Mouse (Mus musculus): ENCODE measurements around the gene Blvra. TPM values are rescaled to one million over a fixed set of nuclear protein-coding genes. Genes with fewer than 3 reads are reported as not detected.
"Not testable (repeated sequence)": the region's sequence is repeated elsewhere in the genome, so short reads cannot be mapped to it uniquely, and the experiment has no call there.

Gene Blvra
- polyA plus RNA-seq, 1 experiment, result 1.3 TPM

DNA sequence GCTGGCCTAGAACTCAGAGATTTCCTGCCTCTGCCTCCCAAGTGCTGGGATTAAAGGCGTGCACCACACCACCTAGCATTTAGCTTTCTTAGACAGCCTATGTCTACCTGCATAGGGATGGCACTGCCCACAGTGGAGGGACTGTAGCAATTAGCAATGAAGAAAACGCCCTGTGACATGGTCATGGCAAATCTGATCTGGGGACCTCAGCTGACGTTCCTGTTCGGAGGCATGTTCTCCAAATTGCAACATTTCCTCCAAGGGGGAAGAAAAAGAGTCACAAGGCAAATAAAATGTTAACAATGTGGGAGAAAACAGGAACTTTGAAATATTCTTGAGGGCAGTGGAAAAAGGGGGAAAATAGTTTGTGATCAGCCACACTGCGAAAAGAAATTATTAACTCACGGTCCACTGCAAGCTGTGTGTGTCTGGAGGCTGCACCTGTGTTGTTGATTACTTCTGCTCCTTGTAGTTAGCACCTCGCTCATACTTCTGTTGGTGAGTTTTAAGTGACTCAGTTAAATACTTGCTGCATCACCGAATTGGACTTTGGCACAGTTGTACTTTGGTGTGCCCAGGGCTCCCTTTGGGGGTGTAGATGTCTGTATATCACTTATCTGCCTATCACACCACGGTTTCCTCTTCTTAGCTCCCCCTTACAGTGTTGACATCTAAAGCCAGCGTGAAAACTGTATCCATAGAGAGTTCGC is 9.6 kb downstream of the Blvra start:
- peak overlapping the region; percentile 17 for H3K4me3 ChIP-seq (replicated peaks)

DNA sequence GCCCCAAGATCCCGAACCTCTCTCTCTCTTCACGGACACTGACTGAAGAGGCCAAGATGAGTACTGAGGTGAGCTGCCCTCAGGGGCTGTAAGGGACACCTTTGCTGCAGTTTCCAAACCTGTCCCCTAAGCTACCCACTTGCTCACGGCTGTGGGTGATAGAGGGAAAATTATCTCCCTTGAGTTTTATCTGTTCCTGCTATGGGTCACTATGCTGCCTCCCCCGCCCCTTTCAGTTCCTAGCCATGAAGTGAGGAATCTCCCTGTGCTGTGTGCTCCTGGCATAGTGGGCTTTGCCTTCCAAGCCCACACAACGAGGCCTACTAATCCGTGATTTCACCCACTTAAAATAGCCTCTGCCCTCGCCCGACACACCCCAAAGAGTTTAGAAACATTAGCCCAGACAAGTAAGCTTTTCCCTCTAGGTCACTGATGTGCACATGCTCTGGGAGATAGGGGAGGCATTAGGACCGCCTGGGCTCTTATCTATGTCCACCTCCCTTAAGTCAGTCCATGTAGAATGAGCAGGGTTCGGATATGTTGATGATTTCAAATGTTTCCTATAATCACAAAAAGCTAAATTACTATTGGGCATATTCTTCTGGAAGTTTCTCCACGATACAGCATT is 10.2 kb downstream of the Blvra start:
- H3K27me3 ChIP-seq (ENCODE audit: control insufficient read depth), result no peaks in the 10 kb centered on the region
- TF ChIP-seq TAL1 (IDR thresholded peaks at IDR 0.05; ENCODE audit: low read length), result 0 out of 3 replicates have a peak, but pooled peaks have one; percentile 15
- TF ChIP-seq GATA1 (IDR thresholded peaks at IDR 0.05; ENCODE audit: low read length), result peak; percentile 26; the same call in 1 of the 2 replicates
- H3K4me1 ChIP-seq (ENCODE audit: control insufficient read depth), result peaks cover 27% of the 10 kb centered on the region
- peaks cover 46% of the 10 kb centered on the region for H3K36me3 ChIP-seq (ENCODE audit: control insufficient read depth)
- peak overlapping the region; percentile 17 for H3K4me3 ChIP-seq (replicated peaks)
- H3K9me3 ChIP-seq (ENCODE audit: control insufficient read depth, low read length), result no peaks in the 10 kb centered on the region

More for the DNA sequence above, 9.6 kb downstream of the Blvra start:
- Histone ChIP-seq H3K36me3 (ENCODE audit: control insufficient read depth) (peaks cover 41% of the 10 kb centered on the region), H3K4me1 (ENCODE audit: control insufficient read depth) (peaks cover 27% of the 10 kb centered on the region), H3K27me3 (ENCODE audit: control insufficient read depth) (no peaks in the 10 kb centered on the region), H3K9me3 (ENCODE audit: control insufficient read depth, low read length) (no peaks in the 10 kb centered on the region)
- TF ChIP-seq TAL1 (IDR thresholded peaks at IDR 0.05; ENCODE audit: low read length) (no peak), GATA1 (IDR thresholded peaks at IDR 0.05; ENCODE audit: low read length) (no peak)

DNA sequence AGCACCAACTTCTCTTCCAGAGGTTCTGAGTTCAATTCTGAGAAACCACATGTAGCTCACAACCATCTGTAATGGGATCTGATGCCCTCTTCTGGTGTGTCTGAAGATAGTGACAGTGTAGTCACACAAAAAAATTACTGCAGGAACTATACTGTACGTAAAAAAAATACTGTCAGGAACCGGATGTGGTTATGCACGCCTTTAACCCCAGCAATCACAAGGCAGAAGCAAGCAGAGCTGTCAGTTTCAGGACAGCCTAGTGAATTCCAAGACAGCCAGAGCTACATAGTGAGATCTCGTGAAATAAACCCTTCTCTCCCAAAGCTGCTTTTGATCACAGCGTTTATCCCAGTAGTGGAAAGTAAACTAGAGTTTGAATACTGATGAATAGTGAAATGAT is 15.8 kb downstream of the Blvra start:
- H3K9me3 ChIP-seq (ENCODE audit: control insufficient read depth, low read length), result no peaks in the 10 kb centered on the region
- H3K4me3 ChIP-seq (replicated peaks), result no peak overlapping the region
- no peaks in the 10 kb centered on the region for H3K27me3 ChIP-seq (ENCODE audit: control insufficient read depth)
- peaks cover 1% of the 10 kb centered on the region for H3K4me1 ChIP-seq (ENCODE audit: control insufficient read depth)
- TF ChIP-seq TAL1 (IDR thresholded peaks at IDR 0.05; ENCODE audit: low read length) (no peak), GATA1 (IDR thresholded peaks at IDR 0.05; ENCODE audit: low read length) (no peak)
- peaks cover 66% of the 10 kb centered on the region for H3K36me3 ChIP-seq (ENCODE audit: control insufficient read depth)

DNA sequence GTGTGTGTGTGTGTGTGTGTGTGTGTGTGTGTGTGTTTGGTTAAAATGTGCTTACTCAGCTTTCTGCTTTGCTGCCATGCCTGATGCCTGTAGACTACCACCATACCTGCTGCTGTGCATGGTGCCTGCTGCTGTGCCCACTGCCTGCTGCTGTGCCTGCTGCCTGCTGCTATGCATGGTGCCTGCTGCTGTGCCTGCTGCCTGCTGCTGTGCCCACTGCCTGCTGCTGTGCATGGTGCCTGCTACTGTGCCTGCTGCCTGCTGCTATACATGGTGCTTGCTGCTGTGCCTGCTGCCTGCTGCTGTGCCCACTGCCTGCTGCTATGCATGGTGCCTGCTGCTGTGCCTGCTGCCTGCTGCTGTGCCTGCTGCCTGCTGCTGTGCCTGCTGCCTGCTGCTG is 19.7 kb downstream of the Blvra start:
- peaks cover 59% of the 10 kb centered on the region for H3K36me3 ChIP-seq (ENCODE audit: control insufficient read depth)
- H3K4me1 ChIP-seq (ENCODE audit: control insufficient read depth); H3K27me3 ChIP-seq (ENCODE audit: control insufficient read depth); H3K4me3 ChIP-seq (replicated peaks); H3K9me3 ChIP-seq (ENCODE audit: control insufficient read depth, low read length): not testable (repeated sequence)

DNA sequence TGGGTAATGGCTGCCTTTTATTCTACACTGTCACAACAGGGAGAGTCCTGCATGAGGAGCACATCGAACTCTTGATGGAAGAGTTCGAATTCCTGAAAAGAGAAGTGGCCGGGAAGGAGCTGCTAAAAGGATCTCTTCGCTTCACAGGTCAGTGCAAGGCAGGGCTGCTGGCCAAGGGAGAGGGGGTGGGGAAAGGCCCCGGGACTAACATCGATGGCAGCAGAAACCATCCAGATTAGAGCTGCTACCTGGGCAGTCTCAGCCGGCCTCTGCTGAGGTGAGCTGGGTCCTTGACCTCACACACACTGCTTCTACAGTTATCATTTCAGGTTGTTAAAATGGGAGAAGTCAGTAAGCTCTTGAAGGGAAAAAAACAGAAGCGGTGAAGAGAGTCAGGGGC is 21.5 kb downstream of the Blvra start:
- no peaks in the 10 kb centered on the region for H3K9me3 ChIP-seq (ENCODE audit: control insufficient read depth, low read length)
- H3K27me3 ChIP-seq (ENCODE audit: control insufficient read depth), result no peaks in the 10 kb centered on the region
- H3K36me3 ChIP-seq (ENCODE audit: control insufficient read depth), result peaks cover 59% of the 10 kb centered on the region
- TF ChIP-seq GATA1 (IDR thresholded peaks at IDR 0.05; ENCODE audit: low read length), result no peak
- no peak for TF ChIP-seq TAL1 (IDR thresholded peaks at IDR 0.05; ENCODE audit: low read length)
- H3K4me3 ChIP-seq (replicated peaks), result no peak overlapping the region
- no peaks in the 10 kb centered on the region for H3K4me1 ChIP-seq (ENCODE audit: control insufficient read depth)

DNA sequence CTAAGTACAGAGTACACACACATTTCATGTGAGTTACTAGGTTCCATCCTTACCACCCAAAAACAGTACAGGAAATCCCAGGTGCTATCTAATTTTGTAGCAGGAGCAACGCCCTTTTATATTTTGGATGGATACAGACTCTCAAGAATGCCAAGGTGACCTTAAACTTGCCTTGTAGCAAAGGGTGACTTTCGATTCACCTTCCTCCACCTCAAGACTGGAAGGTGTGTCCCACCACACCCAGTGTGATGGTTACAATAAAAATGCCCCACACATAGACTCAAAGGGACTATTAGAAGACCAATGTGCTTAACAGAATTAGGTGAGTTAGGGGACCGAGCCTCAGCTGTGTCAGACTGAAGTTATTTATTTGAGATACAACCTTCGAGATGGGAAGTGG is 38.5 kb downstream of the Blvra start:
- no peaks in the 10 kb centered on the region for H3K9me3 ChIP-seq (ENCODE audit: control insufficient read depth, low read length)
- H3K4me3 ChIP-seq (replicated peaks), result no peak overlapping the region
- no peaks in the 10 kb centered on the region for H3K27me3 ChIP-seq (ENCODE audit: control insufficient read depth)
- peaks cover 100% of the 10 kb centered on the region for H3K36me3 ChIP-seq (ENCODE audit: control insufficient read depth)
- TF ChIP-seq GATA1 (IDR thresholded peaks at IDR 0.05; ENCODE audit: low read length) (no peak), TAL1 (IDR thresholded peaks at IDR 0.05; ENCODE audit: low read length) (no peak)
- H3K4me1 ChIP-seq (ENCODE audit: control insufficient read depth), result no peaks in the 10 kb centered on the region

DNA sequence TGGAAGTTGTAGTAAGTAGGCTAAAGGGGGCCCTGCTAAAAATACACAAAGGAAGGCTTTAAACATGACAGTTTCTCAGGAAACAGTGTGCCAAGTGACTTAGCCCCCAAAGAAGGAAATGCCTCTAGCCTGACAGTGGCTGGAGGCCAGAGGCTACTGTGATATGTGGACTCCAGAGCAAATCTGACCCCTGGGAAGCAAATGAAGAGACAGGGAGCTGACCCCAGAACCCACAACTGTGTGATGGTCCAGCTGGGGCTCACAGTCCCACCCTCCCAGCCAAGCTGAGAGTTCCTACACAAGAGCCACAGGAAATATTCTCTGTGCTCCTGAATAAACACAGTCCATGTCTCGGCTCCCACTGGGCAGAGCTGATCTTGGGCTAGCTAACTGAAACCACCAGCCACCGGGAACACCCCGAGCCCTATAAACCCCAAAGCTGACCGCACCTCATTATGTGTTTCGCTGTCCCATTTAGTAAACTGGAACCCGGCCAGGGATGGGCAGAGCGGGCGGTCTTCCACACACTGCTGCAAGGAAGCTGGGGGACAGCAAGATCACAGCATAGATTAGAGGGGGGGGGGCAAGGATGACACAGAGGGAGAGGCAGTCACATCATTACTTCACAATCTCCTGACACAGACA is 51.2 kb downstream of the Blvra start:
- Histone ChIP-seq H3K9me3 (ENCODE audit: control insufficient read depth, low read length) (no peaks in the 10 kb centered on the region), H3K4me1 (ENCODE audit: control insufficient read depth) (no peaks in the 10 kb centered on the region), H3K27me3 (ENCODE audit: control insufficient read depth) (no peaks in the 10 kb centered on the region), H3K36me3 (ENCODE audit: control insufficient read depth) (peaks cover 99% of the 10 kb centered on the region), H3K4me3 (replicated peaks) (no peak overlapping the region)
- TF ChIP-seq TAL1 (IDR thresholded peaks at IDR 0.05; ENCODE audit: low read length) (no peak), GATA1 (IDR thresholded peaks at IDR 0.05; ENCODE audit: low read length) (no peak)

DNA sequence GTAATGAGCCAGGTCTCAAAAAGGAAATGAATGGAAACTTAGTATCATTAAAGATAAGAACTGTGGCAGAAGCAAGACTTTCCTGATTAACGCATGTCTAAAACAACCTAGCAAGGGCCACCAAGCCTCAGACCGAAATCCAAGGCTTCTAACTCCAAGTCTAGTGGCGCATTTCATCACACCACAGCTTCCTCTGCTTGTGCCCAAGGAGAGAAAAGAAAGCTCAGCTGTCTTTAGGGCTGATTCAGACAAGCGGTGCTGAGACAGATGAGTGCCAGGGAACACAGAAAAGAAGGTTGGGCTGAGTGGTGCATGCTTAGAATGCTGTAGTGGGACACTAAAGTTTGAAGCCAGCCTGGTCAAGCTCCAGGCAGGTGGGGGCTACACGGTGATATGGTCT is 58.5 kb downstream of the Blvra start:
- peaks cover 87% of the 10 kb centered on the region for H3K36me3 ChIP-seq (ENCODE audit: control insufficient read depth)
- H3K27me3 ChIP-seq (ENCODE audit: control insufficient read depth), result no peaks in the 10 kb centered on the region
- H3K4me1 ChIP-seq (ENCODE audit: control insufficient read depth), result peaks cover 42% of the 10 kb centered on the region
- no peak overlapping the region for H3K4me3 ChIP-seq (replicated peaks)
- H3K9me3 ChIP-seq (ENCODE audit: control insufficient read depth, low read length), result no peaks in the 10 kb centered on the region
- TF ChIP-seq GATA1 (IDR thresholded peaks at IDR 0.05; ENCODE audit: low read length), result no peak
- no peak for TF ChIP-seq TAL1 (IDR thresholded peaks at IDR 0.05; ENCODE audit: low read length)

DNA sequence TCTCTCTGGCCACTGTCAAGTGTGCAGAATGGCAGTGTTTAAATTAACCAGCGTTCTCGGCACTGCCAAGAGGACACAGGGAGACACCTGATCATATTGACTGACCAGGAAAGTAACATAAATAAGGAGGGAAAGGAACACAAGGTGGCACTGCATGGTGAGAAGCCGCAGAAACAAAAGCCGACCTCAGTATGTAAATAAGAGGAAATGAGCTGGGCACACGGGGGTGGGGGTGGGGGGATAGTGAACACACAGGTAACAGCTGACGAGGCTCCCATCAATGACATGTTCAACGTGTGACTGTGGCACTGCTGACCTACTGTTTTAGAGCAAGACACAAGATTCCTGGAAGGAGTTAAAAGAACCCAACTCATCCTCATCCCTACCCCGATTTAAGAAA is 60.9 kb downstream of the Blvra start:
- peak overlapping the region; percentile 89 for H3K4me3 ChIP-seq (replicated peaks)
- H3K36me3 ChIP-seq (ENCODE audit: control insufficient read depth), result peaks cover 63% of the 10 kb centered on the region
- H3K9me3 ChIP-seq (ENCODE audit: control insufficient read depth, low read length), result no peaks in the 10 kb centered on the region
- peaks cover 51% of the 10 kb centered on the region for H3K4me1 ChIP-seq (ENCODE audit: control insufficient read depth)
- TF ChIP-seq TAL1 (IDR thresholded peaks at IDR 0.05; ENCODE audit: low read length) (no peak), GATA1 (IDR thresholded peaks at IDR 0.05; ENCODE audit: low read length) (no peak)
- H3K27me3 ChIP-seq (ENCODE audit: control insufficient read depth), result no peaks in the 10 kb centered on the region

All from erythroblast, embryonic 14.5 days (primary cell).